Mouse (Mus musculus) MEL (cell line): ENCODE measurements around the gene Nop58. TPM values are rescaled to one million over a fixed set of nuclear protein-coding genes. Genes with fewer than 3 reads are reported as not detected.

Experiments
- DNase-seq: peaks from one replicate; pipeline ENCODE4 v3.0.0; 2011; ENCODE audit warnings: low read depth, low spot score
- H3K27ac ChIP-seq: 2 replicates; pipeline ENCODE4 v1.5.1; 2012; ENCODE audit warnings: low read depth, mild to moderate bottlenecking, control low read depth, low read length, moderate library complexity; ENCODE audit not compliant: control insufficient read depth
- H3K27me3 ChIP-seq, 2 experiments: fragments of 150-350 bp in 1 of 2; sonication (generic) in 1 of 2; 2 replicates each; pipeline ENCODE4 v1.6.1; 2012; ENCODE audit warnings: low read length in 2 of 2, mild to moderate bottlenecking in 2 of 2, improper control_type of control experiment in 1 of 2, moderate library complexity in 1 of 2; ENCODE audit not compliant: insufficient read depth in 2 of 2, control insufficient read depth in 1 of 2
- H3K36me3 ChIP-seq, 2 experiments: 2 replicates each; pipeline ENCODE4 v1.6.1; 2012 to 2014; ENCODE audit warnings: low read length in 2 of 2, improper control_type of control experiment in 1 of 2, inconsistent platforms in 1 of 2, mild to moderate bottlenecking in 1 of 2; ENCODE audit not compliant: insufficient read depth in 2 of 2, control insufficient read depth in 1 of 2
- H3K4me1 ChIP-seq, 2 experiments: fragments of 150-350 bp in 1 of 2; sonication (generic) in 1 of 2; 2 replicates each; pipeline ENCODE4 v1.6.1; 2012; ENCODE audit warnings: low read length in 2 of 2, improper control_type of control experiment in 1 of 2, mild to moderate bottlenecking in 1 of 2; ENCODE audit not compliant: insufficient read depth in 2 of 2, control insufficient read depth in 1 of 2
- H3K4me3 ChIP-seq, 2 experiments: fragments of 150-350 bp in 1 of 2; sonication (generic) in 1 of 2; 2 replicates each; pipeline ENCODE4 v1.5.1; 2012; ENCODE audit warnings: low read depth in 2 of 2, low read length in 2 of 2, mild to moderate bottlenecking in 2 of 2, moderate library complexity in 2 of 2, control low read depth in 1 of 2, improper control_type of control experiment in 1 of 2; ENCODE audit not compliant: control insufficient read depth in 1 of 2, insufficient read depth in 1 of 2
- H3K79me2 ChIP-seq: 2 replicates; pipeline ENCODE4 v1.6.1; 2012; ENCODE audit warnings: mild to moderate bottlenecking, low read length, moderate library complexity; ENCODE audit not compliant: control insufficient read depth, poor library complexity, insufficient read depth
- H3K9ac ChIP-seq: 2 replicates; pipeline ENCODE4 v1.6.1; 2012; ENCODE audit warnings: low read depth, mild to moderate bottlenecking, control low read depth, low read length, moderate library complexity; ENCODE audit not compliant: control insufficient read depth, poor library complexity, severe bottlenecking
- H3K9me3 ChIP-seq: fragments of 150-350 bp; sonication (generic); replicated peaks from 2 replicates; pipeline ENCODE4 v1.6.1; 2012; ENCODE audit warnings: mild to moderate bottlenecking, low read length, improper control_type of control experiment, moderate library complexity; ENCODE audit not compliant: insufficient read depth
- BHLHE40 ChIP-seq: IDR thresholded peaks from 2 replicates; pipeline ENCODE4 v1.6.1; 2012; ENCODE audit warnings: low read depth, mild to moderate bottlenecking, inconsistent platforms, low read length, improper control_type of control experiment, borderline replicate concordance
- CHD1 ChIP-seq: IDR thresholded peaks from 2 replicates; pipeline ENCODE4 v1.6.1; 2012; ENCODE audit warnings: low read depth, mild to moderate bottlenecking, inconsistent platforms, low read length, improper control_type of control experiment
- CHD2 ChIP-seq: IDR thresholded peaks from 2 replicates; pipeline ENCODE4 v1.6.1; 2011; ENCODE audit warnings: low read length, improper control_type of control experiment
- CTCF ChIP-seq, 3 experiments: IDR thresholded peaks in 2 of 3; conservative IDR thresholded peaks in 1 of 3; 2 replicates each; pipeline ENCODE4 v1.5.1; 2011 to 2012; ENCODE audit warnings: low read length in 3 of 3, low read depth in 2 of 3, mild to moderate bottlenecking in 2 of 3, improper control_type of control experiment in 1 of 3, inconsistent platforms in 1 of 3, mixed read lengths in 1 of 3, moderate library complexity in 1 of 3; ENCODE audit not compliant: control insufficient read depth in 1 of 3, insufficient read depth in 1 of 3, poor library complexity in 1 of 3, severe bottlenecking in 1 of 3
- E2F4 ChIP-seq: IDR thresholded peaks from 2 replicates; pipeline ENCODE4 v1.6.1; 2011; ENCODE audit warnings: low read depth, low read length, improper control_type of control experiment, borderline replicate concordance
- ELF1 ChIP-seq: IDR thresholded peaks from 2 replicates; pipeline ENCODE4 v1.6.1; 2014; ENCODE audit warnings: low read depth, mild to moderate bottlenecking, inconsistent platforms, low read length, improper control_type of control experiment, moderate library complexity
- EP300 ChIP-seq, 2 experiments: IDR thresholded peaks; 2 replicates each; pipeline ENCODE4 v1.6.1; 2011; ENCODE audit warnings: improper control_type of control experiment in 2 of 2, low read length in 2 of 2, low read depth in 1 of 2, mild to moderate bottlenecking in 1 of 2
- ETS1 ChIP-seq: IDR thresholded peaks from 2 replicates; pipeline ENCODE4 v1.6.1; 2012; ENCODE audit warnings: low read depth, mild to moderate bottlenecking, inconsistent platforms, low read length, improper control_type of control experiment, moderate library complexity
- GABPA ChIP-seq: IDR thresholded peaks from 2 replicates; pipeline ENCODE4 v1.6.1; 2012; ENCODE audit warnings: low read depth, mild to moderate bottlenecking, inconsistent platforms, low read length, improper control_type of control experiment, moderate library complexity
- GATA1 ChIP-seq: IDR thresholded peaks from 2 replicates; pipeline ENCODE4 v1.6.1; 2011; ENCODE audit warnings: low read depth, low read length, improper control_type of control experiment
- HCFC1 ChIP-seq: IDR thresholded peaks from 2 replicates; pipeline ENCODE4 v1.6.1; 2012; ENCODE audit warnings: low read depth, mild to moderate bottlenecking, inconsistent platforms, low read length, improper control_type of control experiment, moderate library complexity
- JUND ChIP-seq: IDR thresholded peaks from 2 replicates; pipeline ENCODE4 v1.6.1; 2011; ENCODE audit warnings: low read depth, mild to moderate bottlenecking, improper control_type of control experiment, low read length
- KAT2A ChIP-seq: conservative IDR thresholded peaks from 2 replicates; pipeline ENCODE4 v1.6.1; 2012; ENCODE audit warnings: low read depth, low read length, improper control_type of control experiment, inconsistent platforms
- MAFK ChIP-seq: IDR thresholded peaks from 2 replicates; pipeline ENCODE4 v1.6.1; 2011; ENCODE audit warnings: low read depth, mild to moderate bottlenecking, low read length, improper control_type of control experiment, borderline replicate concordance
- MAX ChIP-seq: IDR thresholded peaks from 2 replicates; pipeline ENCODE4 v1.6.1; 2011; ENCODE audit warnings: low read length, improper control_type of control experiment
- MAZ ChIP-seq: IDR thresholded peaks from 2 replicates; pipeline ENCODE4 v1.6.1; 2012; ENCODE audit warnings: low read depth, mild to moderate bottlenecking, inconsistent platforms, low read length, improper control_type of control experiment
- MEF2A ChIP-seq: IDR thresholded peaks from 2 replicates; pipeline ENCODE4 v1.6.1; 2014; ENCODE audit warnings: low read depth, mild to moderate bottlenecking, inconsistent platforms, low read length, improper control_type of control experiment; ENCODE audit not compliant: poor library complexity, insufficient replicate concordance, severe bottlenecking; ENCODE audit errors: extremely low read depth
- MXI1 ChIP-seq: IDR thresholded peaks from 2 replicates; pipeline ENCODE4 v1.6.1; 2011; ENCODE audit warnings: mild to moderate bottlenecking, low read depth, low read length, improper control_type of control experiment
- MYB ChIP-seq: IDR thresholded peaks from 2 replicates; pipeline ENCODE4 v1.6.1; 2011; ENCODE audit warnings: mild to moderate bottlenecking, low read depth, low read length, improper control_type of control experiment
- NELFE ChIP-seq: IDR thresholded peaks from 2 replicates; pipeline ENCODE4 v1.6.1; 2011; ENCODE audit warnings: low read depth, low read length, improper control_type of control experiment
- NRF1 ChIP-seq: IDR thresholded peaks from 2 replicates; pipeline ENCODE4 v1.6.1; 2014; ENCODE audit warnings: low read depth, mild to moderate bottlenecking, inconsistent platforms, low read length, improper control_type of control experiment, moderate library complexity; ENCODE audit not compliant: poor library complexity, insufficient read depth, severe bottlenecking
- POLR2AphosphoS2 ChIP-seq: IDR thresholded peaks from 2 replicates; pipeline ENCODE4 v1.6.1; 2011; ENCODE audit warnings: low read length, improper control_type of control experiment
- RAD21 ChIP-seq: IDR thresholded peaks from 2 replicates; pipeline ENCODE4 v1.6.1; 2011; ENCODE audit warnings: mild to moderate bottlenecking, low read depth, low read length, improper control_type of control experiment
- RCOR1 ChIP-seq: IDR thresholded peaks from 2 replicates; pipeline ENCODE4 v1.6.1; 2012; ENCODE audit warnings: low read depth, mild to moderate bottlenecking, inconsistent platforms, low read length, improper control_type of control experiment
- SIN3A ChIP-seq: IDR thresholded peaks from 2 replicates; pipeline ENCODE4 v1.6.1; 2012; ENCODE audit warnings: low read length, improper control_type of control experiment, inconsistent platforms
- SMC3 ChIP-seq: IDR thresholded peaks from 2 replicates; pipeline ENCODE4 v1.6.1; 2011; ENCODE audit warnings: low read depth, low read length, improper control_type of control experiment
- TAL1 ChIP-seq: IDR thresholded peaks from 2 replicates; pipeline ENCODE4 v1.6.1; 2012; ENCODE audit warnings: mild to moderate bottlenecking, inconsistent platforms, low read length, moderate library complexity, mixed read lengths
- TBP ChIP-seq: IDR thresholded peaks from 2 replicates; pipeline ENCODE4 v1.8.0; 2011; ENCODE audit warnings: low read depth, low read length, improper control_type of control experiment
- UBTF ChIP-seq: IDR thresholded peaks from 2 replicates; pipeline ENCODE4 v1.6.1; 2012; ENCODE audit warnings: low read depth, mild to moderate bottlenecking, inconsistent platforms, low read length, improper control_type of control experiment, moderate library complexity, borderline replicate concordance; ENCODE audit not compliant: insufficient read depth
- USF1 ChIP-seq: IDR thresholded peaks from 2 replicates; pipeline ENCODE4 v1.6.1; 2014; ENCODE audit warnings: low read depth, mild to moderate bottlenecking, inconsistent platforms, low read length, improper control_type of control experiment, moderate library complexity
- USF2 ChIP-seq, 2 experiments: IDR thresholded peaks; 2 replicates each; pipeline ENCODE4 v1.6.1; 2011 to 2012; ENCODE audit warnings: improper control_type of control experiment in 2 of 2, low read length in 2 of 2, borderline replicate concordance in 1 of 2, inconsistent platforms in 1 of 2, low read depth in 1 of 2, mild to moderate bottlenecking in 1 of 2; ENCODE audit not compliant: insufficient read depth in 1 of 2
- ZC3H11A ChIP-seq: IDR thresholded peaks from 2 replicates; pipeline ENCODE4 v1.6.1; 2012; ENCODE audit warnings: low read depth, mild to moderate bottlenecking, inconsistent platforms, low read length, improper control_type of control experiment
- ZKSCAN1 ChIP-seq: IDR thresholded peaks from 2 replicates; pipeline ENCODE4 v1.6.1; 2012; ENCODE audit warnings: low read depth, mild to moderate bottlenecking, inconsistent platforms, low read length, improper control_type of control experiment, moderate library complexity
- ZMIZ1 ChIP-seq: IDR thresholded peaks from 2 replicates; pipeline ENCODE4 v1.6.1; 2012; ENCODE audit warnings: low read depth, mild to moderate bottlenecking, inconsistent platforms, low read length, improper control_type of control experiment, moderate library complexity
- ZNF384 ChIP-seq: IDR thresholded peaks from 2 replicates; pipeline ENCODE4 v1.6.1; 2012; ENCODE audit warnings: low read depth, mild to moderate bottlenecking, inconsistent platforms, low read length, improper control_type of control experiment
- polyA plus RNA-seq, 2 experiments: library from polyadenylated mRNA; stranded (reverse) in 1 of 2; unstranded in 1 of 2; fragments of >175 nt in 1 of 2; fragments of >200 nt in 1 of 2; gene quantifications; 2 replicates each; pipeline versions ENCODE4 v1.2.1 to v1.2.4; 2012; ENCODE audit warnings: low replicate concordance in 2 of 2, low read depth in 1 of 2; ENCODE audit not compliant: insufficient read length in 2 of 2, insufficient read depth in 1 of 2, missing spikeins in 1 of 2
- total RNA-seq: library from RNA; depleted of rRNA; stranded (reverse); fragments of 300-350 nt; gene quantifications from 2 replicates; pipeline ENCODE4 v1.2.3, GENCODE M21; 2012

Gene Nop58
- total and polyA plus RNA-seq, 3 experiments, result 474 to 1,828 (median 590) TPM

GRCm38 (mm10) chr1:59739577-59740354, 55.0 kb downstream of the Nop58 start:
- no peaks in the 10 kb centered on the region; the same call in 1 of the 2 replicates for H3K79me2 ChIP-seq
- H3K27ac ChIP-seq, result peak overlapping the region; percentile 96
- no peaks in the 10 kb centered on the region for H3K9me3 ChIP-seq
- peak overlapping the region; percentile 74 for H3K9ac ChIP-seq
- peak overlapping the region; percentile 53 to 59 for H3K4me3 ChIP-seq
- H3K27me3 ChIP-seq, result no peaks in the 10 kb centered on the region
- peaks cover 12 to 16% of the 10 kb centered on the region in 2 experiments for H3K4me1 ChIP-seq
- H3K36me3 ChIP-seq, result peaks cover 0 to 19% of the 10 kb centered on the region in 2 experiments; a peak in 2 of 4 replicates
- DNase-seq, result peak; percentile 86
- TF ChIP-seq TAL1, result no peak
- TF ChIP-seq HCFC1, result peak; percentile 47; the same call in 1 of the 2 replicates
- TF ChIP-seq MAX, result peak; percentile 44; the same call in 1 of the 2 replicates
- TF ChIP-seq CTCF (IDR thresholded peaks at IDR 0.05 in 2 of 3, conservative IDR thresholded peaks at IDR 0.05 in 1 of 3; ENCODE audit: control insufficient read depth in 1 of 3, insufficient read depth in 1 of 3, low read depth in 2 of 3, low read length in 3 of 3, poor library complexity in 1 of 3, severe bottlenecking in 1 of 3), result no peak
- TF ChIP-seq ZKSCAN1, result no peak
- TF ChIP-seq ZC3H11A, result no peak
- TF ChIP-seq NELFE, result peak; percentile 65; the same call in 1 of the 2 replicates
- no peak for TF ChIP-seq CHD2
- TF ChIP-seq MAFK, result no peak
- TF ChIP-seq SIN3A, result peak; percentile 78
- TF ChIP-seq JUND, result no peak
- peak; percentile 62 for TF ChIP-seq POLR2AphosphoS2
- TF ChIP-seq ZMIZ1, result no peak; the same call in 1 of the 2 replicates
- TF ChIP-seq RAD21, result no peak
- peak; percentile 60 to 87 for TF ChIP-seq EP300 (IDR thresholded peaks at IDR 0.05; ENCODE audit: low read depth in 1 of 2, low read length in 2 of 2)
- 0 out of 2 replicates have a peak, but pooled peaks have one; percentile 21 for TF ChIP-seq CHD1
- peak; percentile 57 for TF ChIP-seq RCOR1
- no peak for TF ChIP-seq MAZ
- no peak for TF ChIP-seq USF2 (IDR thresholded peaks at IDR 0.05; ENCODE audit: borderline replicate concordance in 1 of 2, insufficient read depth in 1 of 2, low read depth in 1 of 2, low read length in 2 of 2)
- TF ChIP-seq MYB, result peak; percentile 77
- 0 out of 2 replicates have a peak, but pooled peaks have one; percentile 12 for TF ChIP-seq MEF2A
- no peak for TF ChIP-seq SMC3
- TF ChIP-seq E2F4, result no peak
- TF ChIP-seq USF1, result no peak
- peak; percentile 38; the same call in 1 of the 2 replicates for TF ChIP-seq BHLHE40
- TF ChIP-seq GATA1, result peak; percentile 89
- TF ChIP-seq ETS1, result peak; percentile 89
- peak; percentile 84 for TF ChIP-seq TBP
- no peak for TF ChIP-seq GABPA
- TF ChIP-seq ELF1, result no peak
- TF ChIP-seq NRF1, result no peak
- TF ChIP-seq KAT2A, result no peak
- peak; percentile 71 for TF ChIP-seq MXI1
- no peak for TF ChIP-seq UBTF
- no peak; the same call in 1 of the 2 replicates for TF ChIP-seq ZNF384
